Mouse (Mus musculus) heart, embryonic 13.5 days (tissue): ENCODE data around the gene Gm38119. TPM values are rescaled to one million over a fixed set of nuclear protein-coding genes. Genes with fewer than 3 reads are reported as not detected.

ENCODE experiments used
- ATAC-seq: fragments of 200-750 bp; cut with Nextera tagmentation; 2 replicates; pipeline ENCODE4 v1.8.0; 2017; ENCODE audit warnings: moderate TSS enrichment; ENCODE audit not compliant: insufficient number of reproducible peaks, low FRiP score, low TSS enrichment; ENCODE audit errors: extremely low read depth
- H3K27ac ChIP-seq: fragments of 300-500 bp; sonication (generic); replicated peaks from 2 replicates; pipeline ENCODE4 v1.5.1; 2015; ENCODE audit warnings: moderate library complexity, mild to moderate bottlenecking, inconsistent platforms
- H3K27me3 ChIP-seq: fragments of 300-500 bp; sonication (generic); replicated peaks from 2 replicates; pipeline ENCODE4 v1.6.1; 2015; ENCODE audit warnings: mild to moderate bottlenecking, inconsistent platforms
- H3K36me3 ChIP-seq: fragments of 300-500 bp; sonication (generic); 2 replicates; pipeline ENCODE4 v1.6.1; 2015; ENCODE audit warnings: mild to moderate bottlenecking, inconsistent platforms
- H3K4me1 ChIP-seq: fragments of 300-500 bp; sonication (generic); 2 replicates; pipeline ENCODE4 v1.6.1; 2015; ENCODE audit warnings: inconsistent platforms
- H3K4me2 ChIP-seq: fragments of 300-500 bp; sonication (generic); 2 replicates; pipeline ENCODE4 v1.6.1; 2015; ENCODE audit warnings: inconsistent platforms, mild to moderate bottlenecking, moderate library complexity
- H3K4me3 ChIP-seq: fragments of 300-500 bp; sonication (generic); 2 replicates; pipeline ENCODE4 v1.5.1; 2015; ENCODE audit warnings: moderate library complexity, mild to moderate bottlenecking, inconsistent platforms
- H3K9ac ChIP-seq: fragments of 300-500 bp; sonication (generic); 2 replicates; pipeline ENCODE4 v1.6.1; 2015; ENCODE audit warnings: inconsistent platforms, mild to moderate bottlenecking, moderate library complexity
- H3K9me3 ChIP-seq: fragments of 300-500 bp; sonication (generic); 2 replicates; pipeline ENCODE4 v1.6.1; 2016; ENCODE audit warnings: inconsistent platforms
- WGBS: fragments of 180-500 bp; shearing (Covaris S2); methylation state at CpG from one replicate; pipeline ENCODE4 v1.1.7; 2015; ENCODE audit warnings: mixed read lengths; 5-methylcytosine and 5-hydroxymethylcytosine counted together
- polyA plus RNA-seq: library from polyadenylated mRNA; unstranded; fragments of >200 nt; fragmentation: Nextera tagmentation; extraction: Ambion mirVana; gene quantifications from 2 replicates; pipeline ENCODE4 v1.2.1, GENCODE M21; 2015

The Gm38119 gene
- polyA plus RNA-seq, result not detected in 2 replicates

- 70% methylated on average over 1 of the region's 1 CpGs for WGBS
- Histone ChIP-seq H3K4me2 (no peak within 1 kb of the TSS), H3K9ac (no peak within 1 kb of the TSS), H3K27me3 (no peaks in the 10 kb centered on the region), H3K9me3 (no peaks in the 10 kb centered on the region), H3K27ac (no peak within 1 kb of the TSS), H3K4me3 (no peak within 1 kb of the TSS), H3K4me1 (no peaks in the 10 kb centered on the region), H3K36me3 (no peaks in the 10 kb centered on the region)
- no peak for ATAC-seq
Measured at GRCm38 (mm10) chr3:92738996-92739395, at the start of gene Gm38119. TSS of gene Gm38119 (minus strand) at chr3:92739096.

GRCm38 (mm10) chr3:92778799-92779198 is 39.9 kb upstream of the Gm38119 start, which contains the start of gene Lce1i:
TSS of gene Lce1i (minus strand) at chr3:92778899.
- no peaks in the 10 kb centered on the region for H3K4me1 ChIP-seq
- H3K4me3 ChIP-seq, result no peak within 1 kb of the TSS
- no peak within 1 kb of the TSS for H3K4me2 ChIP-seq
- no peak for ATAC-seq
- H3K27ac ChIP-seq, result no peak within 1 kb of the TSS
- no peak within 1 kb of the TSS for H3K9ac ChIP-seq
- 65% methylated on average over 1 of the region's 1 CpGs for WGBS
- no peaks in the 10 kb centered on the region for H3K36me3 ChIP-seq
- no peaks in the 10 kb centered on the region for H3K27me3 ChIP-seq
- H3K9me3 ChIP-seq, result no peaks in the 10 kb centered on the region

GRCm38 (mm10) chr3:92771573-92771972 is 32.7 kb upstream of the Gm38119 start:
- H3K9ac ChIP-seq, result no peak overlapping the region
- no peaks in the 10 kb centered on the region for H3K9me3 ChIP-seq
- no peaks in the 10 kb centered on the region for H3K36me3 ChIP-seq
- no peak overlapping the region for H3K27ac ChIP-seq
- no peaks in the 10 kb centered on the region for H3K4me1 ChIP-seq
- no peak for ATAC-seq
- no peaks in the 10 kb centered on the region for H3K27me3 ChIP-seq
- 17% methylated on average over 3 of the region's 3 CpGs for WGBS
- no peak overlapping the region for H3K4me3 ChIP-seq
- H3K4me2 ChIP-seq, result no peak overlapping the region

GRCm38 (mm10) chr3:92764965-92765364 is 26.1 kb upstream of the Gm38119 start, which contains the start of gene Lce1h:
TSS of gene Lce1h (minus strand) at chr3:92765065.
- 88% methylated on average over 1 of the region's 1 CpGs for WGBS
- no peaks in the 10 kb centered on the region for H3K36me3 ChIP-seq
- H3K4me2 ChIP-seq, result no peak within 1 kb of the TSS
- H3K27ac ChIP-seq, result no peak within 1 kb of the TSS
- no peaks in the 10 kb centered on the region for H3K9me3 ChIP-seq
- H3K9ac ChIP-seq, result no peak within 1 kb of the TSS
- no peak within 1 kb of the TSS for H3K4me3 ChIP-seq
- no peaks in the 10 kb centered on the region for H3K27me3 ChIP-seq
- no peak for ATAC-seq
- H3K4me1 ChIP-seq, result no peaks in the 10 kb centered on the region

GRCm38 (mm10) chr3:92753197-92753596 is 14.3 kb upstream of the Gm38119 start:
- no peaks in the 10 kb centered on the region for H3K9me3 ChIP-seq
- no peak for ATAC-seq
- no peaks in the 10 kb centered on the region for H3K36me3 ChIP-seq
- H3K4me2 ChIP-seq, result no peak overlapping the region
- H3K4me3 ChIP-seq, result no peak overlapping the region
- no peak overlapping the region for H3K27ac ChIP-seq
- H3K9ac ChIP-seq, result no peak overlapping the region
- H3K27me3 ChIP-seq, result no peaks in the 10 kb centered on the region
- WGBS, result 26% methylated on average over 3 of the region's 3 CpGs
- H3K4me1 ChIP-seq, result no peaks in the 10 kb centered on the region

- Histone ChIP-seq H3K27ac (no peak within 1 kb of the TSS), H3K27me3 (no peaks in the 10 kb centered on the region), H3K36me3 (no peaks in the 10 kb centered on the region), H3K4me3 (no peak within 1 kb of the TSS), H3K4me2 (no peak within 1 kb of the TSS), H3K4me1 (no peaks in the 10 kb centered on the region), H3K9ac (no peak within 1 kb of the TSS), H3K9me3 (no peaks in the 10 kb centered on the region)
- WGBS, result 78% methylated on average over 1 of the region's 1 CpGs
- no peak for ATAC-seq
Measured at GRCm38 (mm10) chr3:92752238-92752637, 13.3 kb upstream of the Gm38119 start, which contains the start of gene Lce1g. TSS of gene Lce1g (minus strand) at chr3:92752338.

- 73% methylated on average over 5 of the region's 5 CpGs for WGBS
- H3K9me3 ChIP-seq, result no peaks in the 10 kb centered on the region
Measured at GRCm38 (mm10) chr3:92722631-92723030, 16.3 kb downstream of the Gm38119 start.

GRCm38 (mm10) chr3:92720250-92720649 is 18.6 kb downstream of the Gm38119 start, which contains the start of gene Lce1f:
TSS of gene Lce1f (minus strand) at chr3:92720350.
- H3K36me3 ChIP-seq, result no peaks in the 10 kb centered on the region
- 66% methylated on average over 3 of the region's 3 CpGs for WGBS
- H3K4me3 ChIP-seq, result no peak within 1 kb of the TSS
- H3K4me1 ChIP-seq, result no peaks in the 10 kb centered on the region
- no peak within 1 kb of the TSS for H3K9ac ChIP-seq
- no peak for ATAC-seq
- no peaks in the 10 kb centered on the region for H3K9me3 ChIP-seq
- H3K27ac ChIP-seq, result no peak within 1 kb of the TSS
- H3K4me2 ChIP-seq, result no peak within 1 kb of the TSS
- H3K27me3 ChIP-seq, result no peaks in the 10 kb centered on the region

More at GRCm38 (mm10) chr3:92722631-92723030, 16.3 kb downstream of the Gm38119 start:
- Histone ChIP-seq H3K4me2 (no peak overlapping the region), H3K27me3 (no peaks in the 10 kb centered on the region), H3K36me3 (no peaks in the 10 kb centered on the region), H3K9ac (no peak overlapping the region), H3K4me3 (no peak overlapping the region), H3K4me1 (no peaks in the 10 kb centered on the region), H3K27ac (no peak overlapping the region)
- no peak for ATAC-seq

GRCm38 (mm10) chr3:92715122-92715521 is 23.8 kb downstream of the Gm38119 start:
- Histone ChIP-seq H3K27me3 (no peaks in the 10 kb centered on the region), H3K9me3 (no peaks in the 10 kb centered on the region), H3K27ac (no peak overlapping the region), H3K4me3 (no peak overlapping the region), H3K9ac (no peak overlapping the region), H3K4me1 (no peaks in the 10 kb centered on the region), H3K4me2 (no peak overlapping the region), H3K36me3 (no peaks in the 10 kb centered on the region)
- no peak for ATAC-seq

- H3K9me3 ChIP-seq, result no peaks in the 10 kb centered on the region
- H3K36me3 ChIP-seq, result no peaks in the 10 kb centered on the region
- H3K4me3 ChIP-seq, result no peak within 1 kb of the TSS
- H3K4me2 ChIP-seq, result no peak within 1 kb of the TSS
- ATAC-seq, result no peak
- 76% methylated on average over 2 of the region's 2 CpGs for WGBS
- no peaks in the 10 kb centered on the region for H3K4me1 ChIP-seq
- H3K27ac ChIP-seq, result no peak within 1 kb of the TSS
- no peak within 1 kb of the TSS for H3K9ac ChIP-seq
- H3K27me3 ChIP-seq, result no peaks in the 10 kb centered on the region
Measured at GRCm38 (mm10) chr3:92708974-92709373, 29.9 kb downstream of the Gm38119 start, which contains the start of gene Lce1e. TSS of gene Lce1e (minus strand) at chr3:92709074.

GRCm38 (mm10) chr3:92694613-92695012 is 44.3 kb downstream of the Gm38119 start:
- WGBS, result 25% methylated on average over 1 of the region's 1 CpGs
- Histone ChIP-seq H3K9ac (no peak overlapping the region), H3K9me3 (no peaks in the 10 kb centered on the region), H3K4me1 (no peaks in the 10 kb centered on the region), H3K4me3 (no peak overlapping the region), H3K36me3 (no peaks in the 10 kb centered on the region), H3K27me3 (no peaks in the 10 kb centered on the region), H3K4me2 (no peak overlapping the region), H3K27ac (no peak overlapping the region)
- no peak for ATAC-seq

GRCm38 (mm10) chr3:92691688-92692087 is 47.2 kb downstream of the Gm38119 start:
- no peaks in the 10 kb centered on the region for H3K36me3 ChIP-seq
- no peaks in the 10 kb centered on the region for H3K9me3 ChIP-seq
- no peak overlapping the region for H3K9ac ChIP-seq
- no peaks in the 10 kb centered on the region for H3K27me3 ChIP-seq
- no peak for ATAC-seq
- no peaks in the 10 kb centered on the region for H3K4me1 ChIP-seq
- H3K27ac ChIP-seq, result no peak overlapping the region
- no peak overlapping the region for H3K4me3 ChIP-seq
- H3K4me2 ChIP-seq, result no peak overlapping the region
